Mouse (Mus musculus) forebrain, embryonic 14.5 days (tissue): ENCODE measurements around the gene Zfp275. TPM values are rescaled to one million over a fixed set of nuclear protein-coding genes. Genes with fewer than 3 reads are reported as not detected.
"Not testable (repeated sequence)": the region's sequence is repeated elsewhere in the genome, so short reads cannot be mapped to it uniquely, and the experiment has no call there.

Source experiments
- ATAC-seq: fragments of 200-750 bp; cut with Nextera tagmentation; 2 replicates; pipeline ENCODE4 v1.8.0; 2017; ENCODE audit warnings: mild to moderate bottlenecking, moderate library complexity
- DNase-seq: peaks from one replicate; pipeline ENCODE4 v3.0.0-alpha.2; 2015; ENCODE audit warnings: low spot score
- H3K27ac ChIP-seq: fragments of 300-500 bp; sonication (generic); 2 replicates; pipeline ENCODE4 v1.5.1; 2014; ENCODE audit warnings: low read depth, mild to moderate bottlenecking, control low read depth, low read length, moderate library complexity
- H3K27me3 ChIP-seq: fragments of 300-500 bp; sonication (generic); replicated peaks from 2 replicates; pipeline ENCODE4 v1.6.1; 2014; ENCODE audit warnings: low read length, control low read depth, mixed read lengths; ENCODE audit not compliant: control insufficient read depth, insufficient read depth
- H3K36me3 ChIP-seq: fragments of 300-500 bp; sonication (generic); 2 replicates; pipeline ENCODE4 v1.6.1; 2014; ENCODE audit warnings: low read length, control low read depth; ENCODE audit not compliant: control insufficient read depth, insufficient read depth
- H3K4me1 ChIP-seq: fragments of 300-500 bp; sonication (generic); 2 replicates; pipeline ENCODE4 v1.6.1; 2014; ENCODE audit warnings: antibody characterized with exemption, low read length, control low read depth; ENCODE audit not compliant: control insufficient read depth, insufficient read depth
- H3K4me2 ChIP-seq: fragments of 300-500 bp; sonication (generic); 2 replicates; pipeline ENCODE4 v1.6.1; 2014; ENCODE audit warnings: mild to moderate bottlenecking, control low read depth, low read length
- H3K4me3 ChIP-seq: fragments of 300-500 bp; sonication (generic); 2 replicates; pipeline ENCODE4 v1.5.1; 2014; ENCODE audit warnings: low read depth, low read length, control low read depth
- H3K9ac ChIP-seq: fragments of 300-500 bp; sonication (generic); 2 replicates; pipeline ENCODE4 v1.6.1; 2014; ENCODE audit warnings: mild to moderate bottlenecking, low read length, control low read depth, moderate library complexity
- H3K9me3 ChIP-seq: fragments of 300-500 bp; sonication (generic); replicated peaks from 2 replicates; pipeline ENCODE4 v1.6.1; 2016; ENCODE audit warnings: low read length, control low read depth, mixed read lengths; ENCODE audit not compliant: control insufficient read depth
- WGBS: fragments of 180-500 bp; shearing (Covaris S2); extraction: QIAGEN DNeasy Blood & Tissue Kit; methylation state at CpG from one replicate; pipeline ENCODE4 v1.1.7; 2014; 5-methylcytosine and 5-hydroxymethylcytosine counted together
- polyA plus RNA-seq: library from polyadenylated mRNA; unstranded; fragments of >200 nt; fragmentation: Nextera tagmentation; extraction: Ambion mirVana; gene quantifications from 2 replicates; pipeline ENCODE4 v1.2.1, GENCODE M21; 2014

The Zfp275 gene
- polyA plus RNA-seq, 1 experiment from 2014 or later = 14.4 TPM

GRCm38 (mm10) chrX:73391481-73391880 lies 49.1 kb downstream of the Zfp275 start:
- Histone ChIP-seq H3K27me3 (no peaks in the 10 kb centered on the region), H3K4me3 (no peak overlapping the region), H3K36me3 (no peaks in the 10 kb centered on the region), H3K4me2 (no peak overlapping the region), H3K4me1 (no peaks in the 10 kb centered on the region), H3K9ac (no peak overlapping the region), H3K9me3 (no peaks in the 10 kb centered on the region), H3K27ac (no peak overlapping the region)
- WGBS = 89% methylated on average over 4 of the region's 4 CpGs
- DNase-seq (no peak), ATAC-seq (no peak)

GRCm38 (mm10) chrX:73396446-73396845 lies 54.0 kb downstream of the Zfp275 start:
- no peaks in the 10 kb centered on the region for H3K9me3 ChIP-seq
- no peak overlapping the region for H3K4me3 ChIP-seq
- no peaks in the 10 kb centered on the region for H3K27me3 ChIP-seq
- H3K27ac ChIP-seq = no peak overlapping the region
- DNase-seq (no peak), ATAC-seq (no peak)
- WGBS = 86% methylated on average over 1 of the region's 1 CpGs
- H3K9ac ChIP-seq = no peak overlapping the region
- H3K36me3 ChIP-seq = no peaks in the 10 kb centered on the region
- no peak overlapping the region for H3K4me2 ChIP-seq
- H3K4me1 ChIP-seq = no peaks in the 10 kb centered on the region

GRCm38 (mm10) chrX:73398636-73399035 lies 56.2 kb downstream of the Zfp275 start, which contains the start of gene Gm18336:
Gene Gm18336, minus strand, starts transcription at chrX:73398736.
- not testable (repeated sequence) for H3K9ac ChIP-seq, H3K4me2 ChIP-seq, DNase-seq, H3K9me3 ChIP-seq, H3K4me1 ChIP-seq, ATAC-seq, H3K4me3 ChIP-seq, H3K27ac ChIP-seq, H3K27me3 ChIP-seq, H3K36me3 ChIP-seq
- WGBS = 90% methylated on average over 2 of the region's 2 CpGs

GRCm38 (mm10) chrX:73400951-73401350 lies 58.5 kb downstream of the Zfp275 start:
- WGBS = 90% methylated on average over 20 of the region's 20 CpGs
- Histone ChIP-seq H3K4me3 (no peak overlapping the region), H3K36me3 (no peaks in the 10 kb centered on the region), H3K4me1 (no peaks in the 10 kb centered on the region), H3K9me3 (no peaks in the 10 kb centered on the region), H3K9ac (no peak overlapping the region), H3K4me2 (no peak overlapping the region), H3K27me3 (no peaks in the 10 kb centered on the region), H3K27ac (no peak overlapping the region)
- ATAC-seq (no peak), DNase-seq (no peak)

DNA sequence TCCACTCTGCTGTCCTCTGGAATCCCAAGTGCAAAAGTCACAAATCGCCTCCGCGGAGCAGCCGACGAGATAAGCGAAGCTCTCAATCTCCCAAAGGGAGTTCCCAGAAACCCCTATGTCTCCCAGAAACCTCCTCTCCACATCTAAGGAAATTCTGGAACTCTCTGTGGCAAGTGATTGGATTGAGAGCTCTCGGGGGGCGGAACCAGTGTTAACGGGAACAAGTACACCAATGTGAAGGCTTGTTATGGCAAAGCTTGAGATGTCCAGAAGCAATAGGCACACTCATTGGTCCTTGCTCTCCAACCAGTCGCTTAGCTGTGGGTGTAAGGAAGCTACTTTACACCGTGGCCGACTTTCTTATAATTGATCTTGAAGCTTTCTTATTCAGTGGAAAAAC lies 59.2 kb downstream of the Zfp275 start:
- Histone ChIP-seq H3K4me1 (no peaks in the 10 kb centered on the region), H3K27me3 (no peaks in the 10 kb centered on the region), H3K9me3 (no peaks in the 10 kb centered on the region), H3K4me3 (no peak overlapping the region), H3K27ac (no peak overlapping the region), H3K4me2 (no peak overlapping the region), H3K9ac (no peak overlapping the region), H3K36me3 (no peaks in the 10 kb centered on the region)
- 90% methylated on average over 12 of the region's 12 CpGs for WGBS
- ATAC-seq (no peak), DNase-seq (no peak)

Other genes with a start within 250 kb of the Zfp275 start
- 2.5 and 6.9 TPM in 2 replicates for gene Xlr3a, start 245.5 kb upstream of the Zfp275 start, polyA plus RNA-seq
- gene Gm14685, start 225.6 kb upstream of the Zfp275 start, polyA plus RNA-seq = 0.22 and 0.84 TPM in 2 replicates
- not detected in 2 replicates for gene Xlr5b, start 193.8 kb upstream of the Zfp275 start, polyA plus RNA-seq
- gene DXBay18, start 193.2 kb upstream of the Zfp275 start, polyA plus RNA-seq = 0.28 and 0.63 TPM in 2 replicates
- gene Spin2d, start 165.6 kb upstream of the Zfp275 start, polyA plus RNA-seq = not detected in 2 replicates
- 10.6 and 43.5 TPM in 2 replicates for gene Xlr3b, start 150.4 kb upstream of the Zfp275 start, polyA plus RNA-seq
- gene Xlr4b, start 128.3 kb upstream of the Zfp275 start, polyA plus RNA-seq = 0.37 and 1.4 TPM in 2 replicates
- gene F8a, start 114.3 kb upstream of the Zfp275 start, polyA plus RNA-seq = 18.8 and 24.6 TPM in 2 replicates
- 0.54 TPM in 1 of 2 replicates, not detected in the other for gene Xlr4c, start 99.5 kb upstream of the Zfp275 start, polyA plus RNA-seq
- gene Xlr3c, start 77.2 kb upstream of the Zfp275 start, polyA plus RNA-seq = not detected in 2 replicates
- gene Xlr5a, start 49.6 kb upstream of the Zfp275 start, polyA plus RNA-seq = not detected in 2 replicates
- not detected in 2 replicates for gene Xlr5c, start 49.6 kb upstream of the Zfp275 start, polyA plus RNA-seq
- gene Gm45015, start 5.8 kb upstream of the Zfp275 start, polyA plus RNA-seq = not detected in 2 replicates
- gene Gm18336, start 56.1 kb downstream of the Zfp275 start, polyA plus RNA-seq = not detected in 2 replicates
- gene Zfp92, start 68.5 kb downstream of the Zfp275 start, polyA plus RNA-seq = 0.39 and 0.48 TPM in 2 replicates
- gene Trex2, start 92.7 kb downstream of the Zfp275 start, polyA plus RNA-seq = not detected in 2 replicates
- 64.2 TPM in 2 replicates for gene Haus7, start 116.4 kb downstream of the Zfp275 start, polyA plus RNA-seq
- 15.5 and 18.0 TPM in 2 replicates for gene Bgn, start 141.0 kb downstream of the Zfp275 start, polyA plus RNA-seq
- gene Atp2b3, start 160.5 kb downstream of the Zfp275 start, polyA plus RNA-seq = 2.1 and 3.8 TPM in 2 replicates